Mouse (Mus musculus): ENCODE measurements around the gene Nmt2.

GRCm38 (mm10) chr2:3244251-3244650, 39.8 kb upstream of the Nmt2 start:
- no peak for TF ChIP-seq CTCF (IDR thresholded peaks at IDR 0.05; ENCODE audit: borderline replicate concordance, insufficient read depth, low read depth, low read length)
- TF ChIP-seq POLR2A (IDR thresholded peaks at IDR 0.05; ENCODE audit: borderline replicate concordance, insufficient read depth, low read length), result no peak
